Mouse (Mus musculus) stomach, postnatal 0 days (tissue): ENCODE data around the gene Idua. TPM values are rescaled to one million over a fixed set of nuclear protein-coding genes. Genes with fewer than 3 reads are reported as not detected.

Source experiments
- ATAC-seq: fragments of 200-750 bp; cut with Nextera tagmentation; 2 replicates; pipeline ENCODE4 v1.8.0; 2017; ENCODE audit not compliant: low FRiP score, low TSS enrichment
- DNase-seq: peaks from one replicate; pipeline ENCODE4 v3.0.0-alpha.2; 2016; ENCODE audit warnings: low spot score
- H3K27ac ChIP-seq: fragments of 300-500 bp; sonication (generic); replicated peaks from 2 replicates; pipeline ENCODE4 v1.5.1; 2014; ENCODE audit warnings: mild to moderate bottlenecking, control low read depth
- H3K27me3 ChIP-seq: fragments of 300-500 bp; sonication (generic); 2 replicates; pipeline ENCODE4 v1.6.1; 2014; ENCODE audit warnings: low read length; ENCODE audit not compliant: control insufficient read depth, insufficient read depth
- H3K36me3 ChIP-seq: fragments of 300-500 bp; sonication (generic); 2 replicates; pipeline ENCODE4 v1.6.1; 2014; ENCODE audit warnings: low read length, mixed read lengths; ENCODE audit not compliant: control insufficient read depth, insufficient read depth
- H3K4me1 ChIP-seq: fragments of 300-500 bp; sonication (generic); replicated peaks from 2 replicates; pipeline ENCODE4 v1.6.1; 2014; ENCODE audit warnings: antibody characterized with exemption; ENCODE audit not compliant: control insufficient read depth, insufficient read depth
- H3K4me2 ChIP-seq: fragments of 300-500 bp; sonication (generic); replicated peaks from 2 replicates; pipeline ENCODE4 v1.6.1; 2014; ENCODE audit warnings: low read depth, mild to moderate bottlenecking, control low read depth, moderate library complexity
- H3K4me3 ChIP-seq: fragments of 300-500 bp; sonication (generic); 2 replicates; pipeline ENCODE4 v1.5.1; 2014; ENCODE audit warnings: low read depth, low read length, control low read depth
- H3K9ac ChIP-seq: fragments of 300-500 bp; sonication (generic); 2 replicates; pipeline ENCODE4 v1.6.1; 2014; ENCODE audit warnings: mild to moderate bottlenecking, low read length, control low read depth, mixed read lengths
- H3K9me3 ChIP-seq: fragments of 300-500 bp; sonication (generic); 2 replicates; pipeline ENCODE4 v1.6.1; 2016; ENCODE audit warnings: low read length; ENCODE audit not compliant: control insufficient read depth
- CTCF ChIP-seq: IDR thresholded peaks from 2 replicates; pipeline ENCODE4 v1.5.1; 2016; ENCODE audit warnings: antibody characterized with exemption, low read depth, mild to moderate bottlenecking, moderate library complexity
- EP300 ChIP-seq: optimal IDR thresholded peaks from 2 replicates; pipeline ENCODE3; 2016; ENCODE audit warnings: antibody characterized with exemption
- WGBS: fragments of 180-500 bp; shearing (Covaris S2); extraction: QIAGEN DNeasy Blood & Tissue Kit; methylation state at CpG from one replicate; pipeline ENCODE4 v1.1.7; 2014; 5-methylcytosine and 5-hydroxymethylcytosine counted together
- polyA plus RNA-seq: library from polyadenylated mRNA; unstranded; fragments of >200 nt; fragmentation: Nextera tagmentation; extraction: Ambion mirVana; gene quantifications from 2 replicates; pipeline ENCODE4 v1.2.1, GENCODE M21; 2015

Gene Idua
- polyA plus RNA-seq, 1 experiment from 2014 or later: 5.3 TPM

- peaks cover 12% of the 10 kb centered on the region; the same call in 1 of the 2 replicates for H3K4me1 ChIP-seq
- 63% methylated on average over 2 of the region's 2 CpGs for WGBS
- ATAC-seq (no peak), DNase-seq (no peak)
- TF ChIP-seq CTCF (no peak), EP300 (no peak)
- no peak overlapping the region for H3K9ac ChIP-seq
- no peaks in the 10 kb centered on the region for H3K27me3 ChIP-seq
- H3K36me3 ChIP-seq: peaks cover 7% of the 10 kb centered on the region; the same call in 1 of the 2 replicates
- H3K9me3 ChIP-seq: no peaks in the 10 kb centered on the region
- no peak overlapping the region for H3K27ac ChIP-seq
- no peak overlapping the region for H3K4me2 ChIP-seq
- H3K4me3 ChIP-seq: no peak overlapping the region
Measured at GRCm38 (mm10) chr5:108674624-108675023, 14.5 kb downstream of the Idua start.

GRCm38 (mm10) chr5:108675251-108675816 lies 15.2 kb downstream of the Idua start, which contains the start of gene Slc26a1:
Gene Slc26a1, minus strand, starts transcription at chr5:108675569.
- Histone ChIP-seq H3K9me3 (no peaks in the 10 kb centered on the region), H3K4me3 (no peak within 1 kb of the TSS), H3K9ac (no peak within 1 kb of the TSS), H3K4me1 (peaks cover 8% of the 10 kb centered on the region; the same call in 1 of the 2 replicates), H3K27me3 (no peaks in the 10 kb centered on the region), H3K4me2 (no peak within 1 kb of the TSS), H3K27ac (no peak within 1 kb of the TSS), H3K36me3 (peaks cover 7% of the 10 kb centered on the region; the same call in 1 of the 2 replicates)
- ATAC-seq (no peak), DNase-seq (no peak)
- WGBS: 58% methylated on average over 9 of the region's 9 CpGs
- no peak for TF ChIP-seq EP300

GRCm38 (mm10) chr5:108676772-108677498 lies 16.8 kb downstream of the Idua start:
- Histone ChIP-seq H3K4me2 (peak overlapping the region; percentile 63), H3K27me3 (no peaks in the 10 kb centered on the region), H3K4me3 (peak overlapping the region; percentile 34), H3K27ac (peak overlapping the region; percentile 67), H3K36me3 (peaks cover 2% of the 10 kb centered on the region; the same call in 1 of the 2 replicates), H3K9me3 (no peaks in the 10 kb centered on the region), H3K9ac (peak overlapping the region; percentile 53; the same call in 1 of the 2 replicates), H3K4me1 (peaks cover 8% of the 10 kb centered on the region; the same call in 1 of the 2 replicates)
- TF ChIP-seq EP300 (no peak), CTCF (peak; percentile 45)
- WGBS: 15% methylated on average over 5 of the region's 5 CpGs
- ATAC-seq: peak; percentile 44
- peak; percentile 35 for DNase-seq

DNA sequence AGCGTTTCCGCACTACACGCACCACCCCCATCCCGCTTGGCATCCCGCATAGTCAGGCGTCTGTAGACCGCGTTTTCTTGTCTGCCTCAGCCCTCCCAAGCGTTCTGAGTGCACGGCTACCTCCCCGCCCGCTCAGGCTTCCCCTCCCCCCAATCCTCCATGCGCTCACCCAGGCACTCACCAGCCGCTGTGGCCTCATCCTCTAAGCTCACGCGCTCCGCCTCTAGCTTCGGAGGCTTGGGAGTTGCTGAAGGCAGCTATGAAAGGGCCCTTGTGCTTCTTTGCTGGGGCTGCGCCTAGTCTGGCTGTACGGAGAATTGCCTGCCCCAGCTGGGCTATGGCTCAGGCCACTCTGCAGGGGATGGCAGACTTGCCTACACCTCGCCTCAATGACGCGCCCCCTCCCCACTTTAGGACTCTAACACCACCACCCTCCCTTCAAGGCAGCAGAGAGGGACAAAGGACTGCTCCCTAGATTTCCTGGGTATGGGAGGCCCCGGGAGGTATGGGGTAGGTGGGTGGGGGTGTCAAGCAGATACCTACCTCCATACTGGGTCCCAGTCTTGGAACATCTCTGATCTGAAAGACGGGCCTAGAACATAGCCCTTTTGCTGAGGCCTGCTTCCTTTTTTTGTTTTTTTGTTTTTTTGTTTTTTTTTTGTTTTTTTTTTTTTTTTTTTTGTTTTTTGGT lies 17.6 kb downstream of the Idua start:
- H3K4me1 ChIP-seq: peaks cover 8% of the 10 kb centered on the region; the same call in 1 of the 2 replicates
- peak; percentile 69 for ATAC-seq
- H3K27ac ChIP-seq: peak overlapping the region; percentile 67
- DNase-seq: peak; percentile 73
- peak overlapping the region; percentile 53 for H3K9ac ChIP-seq
- no peaks in the 10 kb centered on the region for H3K27me3 ChIP-seq
- no peak for TF ChIP-seq EP300
- peak; percentile 25 for TF ChIP-seq CTCF
- H3K4me2 ChIP-seq: peak overlapping the region; percentile 63
- no peaks in the 10 kb centered on the region for H3K36me3 ChIP-seq
- H3K9me3 ChIP-seq: no peaks in the 10 kb centered on the region
- peak overlapping the region; percentile 34 for H3K4me3 ChIP-seq
- WGBS: 5% methylated on average over 25 of the region's 25 CpGs

DNA sequence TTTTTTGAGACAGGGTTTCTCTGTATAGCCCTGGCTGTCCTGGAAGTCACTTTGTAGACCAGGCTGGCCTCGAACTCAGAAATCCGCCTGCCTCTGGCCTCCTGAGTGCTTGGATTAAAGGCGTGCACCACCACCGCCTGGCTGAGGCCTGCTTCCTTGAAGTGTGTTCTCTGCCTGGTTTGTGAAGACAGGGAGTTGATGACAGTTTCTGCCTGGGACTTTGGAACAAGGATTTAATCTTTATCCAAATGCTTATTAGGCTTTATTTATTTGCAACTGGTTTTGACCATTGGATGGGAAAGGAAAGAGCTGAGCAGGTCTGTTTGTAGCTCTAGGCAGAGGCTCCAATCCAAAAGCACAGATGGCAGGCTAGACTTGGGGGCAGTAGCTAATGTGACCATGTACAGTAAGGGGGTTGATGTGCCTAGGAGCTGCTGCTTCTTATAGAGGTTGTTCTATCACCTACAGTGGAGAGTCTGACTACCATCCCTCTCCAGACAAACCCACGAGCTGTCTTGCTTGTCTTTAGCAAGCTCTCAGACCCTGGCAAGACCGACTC lies 18.2 kb downstream of the Idua start:
- TF ChIP-seq CTCF: no peak
- Histone ChIP-seq H3K9ac (no peak overlapping the region), H3K4me2 (no peak overlapping the region), H3K4me3 (no peak overlapping the region), H3K9me3 (no peaks in the 10 kb centered on the region), H3K36me3 (no peaks in the 10 kb centered on the region), H3K4me1 (peaks cover 8% of the 10 kb centered on the region; the same call in 1 of the 2 replicates), H3K27me3 (no peaks in the 10 kb centered on the region), H3K27ac (no peak overlapping the region)
- ATAC-seq (no peak), DNase-seq (no peak)
- WGBS: 90% methylated on average over 6 of the region's 6 CpGs
